In the genomic region with DNA sequence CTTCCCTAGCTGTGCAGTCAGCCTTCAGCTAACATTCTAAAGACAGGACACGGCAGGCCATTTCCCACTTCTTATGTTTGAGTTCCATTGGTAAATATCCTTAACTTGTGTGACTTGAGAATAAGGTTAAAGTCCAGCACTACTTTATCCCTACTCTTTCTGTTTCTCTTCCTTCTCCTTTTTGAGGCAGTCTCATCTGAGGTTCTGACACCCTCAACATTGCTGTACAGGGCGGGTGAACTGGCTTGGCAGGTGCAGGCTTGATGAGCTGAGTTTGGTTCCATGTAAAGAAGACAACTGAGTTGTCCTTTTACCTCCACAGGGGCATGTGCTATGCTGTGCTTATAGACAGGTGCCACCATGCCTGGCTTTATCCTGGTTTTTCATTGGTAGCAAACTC, we compare ENCODE assay signal across 23 mouse cellular contexts.
"Had no signal": no experiment of that assay in that cellular context is flagged by ENCODE, and none has a peak within 500 bp of the region (broad histone marks: within the 10 kb centered on the region; RNA-seq: fewer than 3 reads in every experiment).

No protein-coding gene starts in this region.

- H3K27ac ChIP-seq: gastrocnemius, adult 2 months; heart, embryonic 10.5 days; hindbrain, embryonic 10.5 days; hindbrain, embryonic 13.5 days; hindbrain, embryonic 15.5 days; hindbrain, postnatal 0 days; layer of hippocampus, adult 2 months; left cerebral cortex, adult 2 months; limb, embryonic 10.5 days; limb, embryonic 12.5 days had no signal

- H3K27me3 ChIP-seq: heart, embryonic 12.5 days; hindbrain, embryonic 13.5 days; hindbrain, embryonic 15.5 days; limb, embryonic 12.5 days had no signal

- H3K9ac ChIP-seq: forebrain, postnatal 0 days; heart, embryonic 12.5 days; hindbrain, embryonic 13.5 days; hindbrain, embryonic 15.5 days; limb, embryonic 12.5 days had no signal

- H3K36me3 ChIP-seq: heart, embryonic 10.5 days; heart, embryonic 12.5 days; hindbrain, embryonic 10.5 days; hindbrain, embryonic 13.5 days; hindbrain, embryonic 15.5 days; limb, embryonic 10.5 days; limb, embryonic 12.5 days had no signal

- DNase-seq: forebrain, postnatal 0 days; gastrocnemius, adult 2 months; gastrocnemius, postnatal 10 days; gastrocnemius, postnatal 25 days; heart, adult 18-20 months; heart, postnatal 10 days; heart, postnatal 4 days; kidney, adult 18-20 months; kidney, adult 8-10 months; kidney, postnatal 10 days; kidney, postnatal 25 days; kidney, postnatal 4 days; liver had no signal

- ATAC-seq: forebrain, postnatal 0 days; hindbrain, postnatal 0 days had no signal

- H3K4me3 ChIP-seq: gastrocnemius, adult 2 months; heart, embryonic 10.5 days; heart, embryonic 12.5 days; hindbrain, embryonic 10.5 days; hindbrain, embryonic 13.5 days; hindbrain, embryonic 15.5 days; layer of hippocampus, adult 2 months; left cerebral cortex, adult 2 months; limb, embryonic 10.5 days; limb, embryonic 12.5 days had no signal

- H3K9me3 ChIP-seq: heart, embryonic 10.5 days; heart, embryonic 12.5 days; hindbrain, embryonic 10.5 days; hindbrain, embryonic 13.5 days; hindbrain, embryonic 15.5 days; limb, embryonic 10.5 days; limb, embryonic 12.5 days had no signal

- H3K4me2 ChIP-seq: heart, embryonic 12.5 days; hindbrain, embryonic 13.5 days; hindbrain, embryonic 15.5 days; limb, embryonic 12.5 days had no signal
